Mouse (Mus musculus) intestine, postnatal 0 days (tissue): Measurements from ENCODE around the gene Atxn1. TPM values are rescaled to one million over a fixed set of nuclear protein-coding genes. Genes with fewer than 3 reads are reported as not detected.

Experiments used
- ATAC-seq: fragments of 200-750 bp; cut with Nextera tagmentation; 2 replicates; pipeline ENCODE4 v1.8.0; 2017; ENCODE audit warnings: mild to moderate bottlenecking, moderate TSS enrichment, moderate library complexity
- H3K27ac ChIP-seq: fragments of 300-500 bp; sonication (generic); 2 replicates; pipeline ENCODE4 v1.5.1; 2014; ENCODE audit warnings: mild to moderate bottlenecking, low read depth, low read length, moderate library complexity
- H3K27me3 ChIP-seq: fragments of 300-500 bp; sonication (generic); replicated peaks from 2 replicates; pipeline ENCODE4 v1.6.1; 2014; ENCODE audit warnings: low read length, mixed read lengths; ENCODE audit not compliant: control insufficient read depth, insufficient read depth
- H3K36me3 ChIP-seq: fragments of 300-500 bp; sonication (generic); 2 replicates; pipeline ENCODE4 v1.6.1; 2014; ENCODE audit warnings: mild to moderate bottlenecking, moderate library complexity; ENCODE audit not compliant: control insufficient read depth, insufficient read depth
- H3K4me1 ChIP-seq: fragments of 300-500 bp; sonication (generic); replicated peaks from 2 replicates; pipeline ENCODE4 v1.6.1; 2014; ENCODE audit warnings: antibody characterized with exemption, low read length, mixed read lengths; ENCODE audit not compliant: control insufficient read depth, insufficient read depth
- H3K4me2 ChIP-seq: fragments of 300-500 bp; sonication (generic); replicated peaks from 2 replicates; pipeline ENCODE4 v1.6.1; 2014; ENCODE audit warnings: low read depth, mild to moderate bottlenecking, moderate library complexity
- H3K4me3 ChIP-seq: fragments of 300-500 bp; sonication (generic); 2 replicates; pipeline ENCODE4 v1.5.1; 2014; ENCODE audit warnings: low read depth, low read length
- H3K9ac ChIP-seq: fragments of 300-500 bp; sonication (generic); 2 replicates; pipeline ENCODE4 v1.6.1; 2014; ENCODE audit warnings: mild to moderate bottlenecking, low read depth, low read length
- H3K9me3 ChIP-seq: fragments of 300-500 bp; sonication (generic); 2 replicates; pipeline ENCODE4 v1.6.1; 2016; ENCODE audit warnings: mixed run types; ENCODE audit not compliant: control insufficient read depth
- CTCF ChIP-seq: sonication (generic); IDR thresholded peaks from 2 replicates; pipeline ENCODE4 v1.5.1; 2016; ENCODE audit warnings: low read depth, mild to moderate bottlenecking, control low read depth, antibody characterized with exemption, moderate library complexity
- WGBS: fragments of 180-500 bp; shearing (Covaris S2); extraction: QIAGEN DNeasy Blood & Tissue Kit; methylation state at CpG from one replicate; pipeline ENCODE4 v1.1.7; 2014; 5-methylcytosine and 5-hydroxymethylcytosine counted together
- polyA plus RNA-seq: library from polyadenylated mRNA; unstranded; fragments of >200 nt; fragmentation: Nextera tagmentation; extraction: Ambion mirVana; gene quantifications from 2 replicates; pipeline ENCODE4 v1.2.1, GENCODE M21; 2015

The Atxn1 gene
- polyA plus RNA-seq, 1 experiment from 2014 or later = 6.1 TPM

DNA sequence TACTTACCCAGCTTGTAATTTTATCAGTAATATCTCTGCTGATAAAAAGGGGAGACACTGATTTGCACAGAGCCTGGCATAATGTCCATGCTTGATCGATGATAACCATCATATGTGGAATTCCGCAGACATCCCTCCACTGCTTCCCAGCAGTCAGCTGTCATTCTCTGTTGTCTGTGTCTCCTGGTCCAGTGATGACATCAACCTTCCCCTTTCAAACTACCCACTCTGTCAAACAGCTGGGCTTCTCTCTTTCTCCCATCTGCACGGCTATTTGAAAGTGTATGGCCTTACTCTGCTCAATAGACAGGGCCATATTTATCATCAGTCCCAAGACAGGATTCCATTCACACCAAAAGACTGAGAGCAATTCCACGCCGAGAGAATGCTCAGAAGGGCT is 387.4 kb downstream of the Atxn1 start:
- Histone ChIP-seq H3K27me3 (no peaks in the 10 kb centered on the region), H3K36me3 (no peaks in the 10 kb centered on the region), H3K9ac (no peak overlapping the region), H3K9me3 (no peaks in the 10 kb centered on the region), H3K4me2 (no peak overlapping the region), H3K4me1 (0 out of 2 replicates have a peak, but pooled peaks cover 2% of the 10 kb centered on the region), H3K27ac (no peak overlapping the region), H3K4me3 (no peak overlapping the region)
- 61% methylated on average over 5 of the region's 5 CpGs for WGBS
- ATAC-seq = no peak
- TF ChIP-seq CTCF = no peak

DNA sequence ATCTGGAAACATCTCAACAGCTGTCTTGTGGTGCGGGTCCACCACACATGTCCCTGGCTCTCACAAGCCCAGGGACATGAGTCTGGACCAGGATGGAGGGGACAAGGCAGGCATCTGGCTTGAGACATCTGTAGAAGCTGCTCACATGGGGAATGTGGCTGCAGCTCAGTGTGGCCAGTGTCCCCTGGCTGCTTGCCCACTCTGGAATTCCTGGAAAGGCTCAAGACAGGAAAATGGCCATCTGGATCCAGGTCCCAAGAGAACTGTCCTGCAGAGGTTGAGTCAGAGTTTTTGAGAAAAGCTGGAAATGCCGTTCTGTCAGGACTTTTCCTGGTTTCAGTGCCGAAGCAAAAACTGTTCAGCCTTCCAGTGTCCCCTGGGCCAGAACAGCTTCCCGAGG is 388.6 kb downstream of the Atxn1 start:
- Histone ChIP-seq H3K4me2 (no peak overlapping the region), H3K27ac (peak overlapping the region; percentile 46; the same call in 1 of the 2 replicates), H3K36me3 (no peaks in the 10 kb centered on the region), H3K9ac (no peak overlapping the region), H3K4me1 (0 out of 2 replicates have a peak, but pooled peaks cover 2% of the 10 kb centered on the region), H3K9me3 (no peaks in the 10 kb centered on the region), H3K27me3 (no peaks in the 10 kb centered on the region), H3K4me3 (no peak overlapping the region)
- TF ChIP-seq CTCF = no peak
- WGBS = 57% methylated on average over 4 of the region's 4 CpGs
- ATAC-seq = no peak

GRCm38 (mm10) chr13:45572768-45573167 is 392.0 kb downstream of the Atxn1 start:
- Histone ChIP-seq H3K27me3 (no peaks in the 10 kb centered on the region), H3K27ac (no peak overlapping the region), H3K4me1 (0 out of 2 replicates have a peak, but pooled peaks cover 2% of the 10 kb centered on the region), H3K36me3 (no peaks in the 10 kb centered on the region; the same call in 1 of the 2 replicates), H3K9ac (no peak overlapping the region), H3K4me2 (no peak overlapping the region), H3K4me3 (no peak overlapping the region), H3K9me3 (no peaks in the 10 kb centered on the region)
- ATAC-seq = no peak
- 28% methylated on average over 4 of the region's 4 CpGs for WGBS
- TF ChIP-seq CTCF = peak; percentile 80

DNA sequence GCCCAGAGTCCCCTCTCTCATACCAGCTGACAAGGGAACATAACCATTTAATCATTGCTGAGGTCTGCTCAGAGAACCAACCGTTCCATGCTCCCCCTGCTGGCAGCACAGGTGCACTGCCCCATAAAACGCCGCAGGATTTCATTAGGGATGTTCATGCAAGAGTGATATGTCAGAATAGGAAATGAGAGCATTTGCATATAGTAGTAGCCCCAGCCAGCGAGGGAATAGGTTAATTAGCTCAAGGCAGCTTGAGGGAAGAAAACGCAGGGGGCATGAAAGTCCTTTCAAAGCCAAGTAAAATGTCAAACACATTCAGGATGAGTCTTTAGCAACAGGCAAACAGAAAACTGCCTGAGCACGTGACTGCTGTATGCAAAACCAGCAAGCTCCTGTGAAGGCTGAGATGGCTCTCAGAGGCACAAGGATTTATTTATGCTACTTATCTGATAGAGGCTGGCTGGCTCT is 393.0 kb downstream of the Atxn1 start:
- H3K4me2 ChIP-seq = no peak overlapping the region
- H3K4me1 ChIP-seq = 0 out of 2 replicates have a peak, but pooled peaks cover 2% of the 10 kb centered on the region
- WGBS = 5% methylated on average over 6 of the region's 6 CpGs
- no peak overlapping the region for H3K4me3 ChIP-seq
- peaks cover 5% of the 10 kb centered on the region; the same call in 1 of the 2 replicates for H3K36me3 ChIP-seq
- no peaks in the 10 kb centered on the region for H3K9me3 ChIP-seq
- ATAC-seq = no peak
- peak; percentile 91 for TF ChIP-seq CTCF
- no peak overlapping the region for H3K9ac ChIP-seq
- no peak overlapping the region for H3K27ac ChIP-seq
- no peaks in the 10 kb centered on the region for H3K27me3 ChIP-seq

- no peaks in the 10 kb centered on the region for H3K27me3 ChIP-seq
- H3K4me1 ChIP-seq = no peaks in the 10 kb centered on the region
- no peak for TF ChIP-seq CTCF
- no peak for ATAC-seq
- no peak overlapping the region for H3K4me3 ChIP-seq
- H3K9me3 ChIP-seq = no peaks in the 10 kb centered on the region
- no peak overlapping the region for H3K9ac ChIP-seq
- H3K36me3 ChIP-seq = peaks cover 9% of the 10 kb centered on the region; the same call in 1 of the 2 replicates
- H3K4me2 ChIP-seq = no peak overlapping the region
- WGBS = 67% methylated on average over 7 of the region's 7 CpGs
- H3K27ac ChIP-seq = no peak overlapping the region
Observed at GRCm38 (mm10) chr13:45569932-45570331, 394.9 kb downstream of the Atxn1 start.

DNA sequence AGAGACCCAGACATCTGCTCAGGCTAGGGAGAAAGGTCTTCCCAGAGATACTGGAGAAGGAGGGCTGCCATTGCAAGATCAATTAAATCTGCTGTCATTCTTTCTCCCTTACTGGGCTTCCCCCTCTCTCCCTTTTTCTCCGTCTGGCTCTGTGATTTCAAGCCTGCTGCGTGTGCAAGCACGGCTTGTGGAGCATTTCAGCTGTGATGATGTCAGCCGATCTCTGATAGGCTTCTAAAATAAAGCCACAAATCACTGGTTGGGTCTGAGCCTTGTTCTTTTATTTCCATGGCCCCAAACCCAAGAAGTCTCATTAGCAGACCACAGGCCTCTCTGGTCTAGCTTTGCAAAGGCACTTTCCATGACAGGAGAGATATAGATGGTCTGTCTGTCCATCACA is 399.9 kb downstream of the Atxn1 start:
- WGBS = 69% methylated on average over 4 of the region's 4 CpGs
- Histone ChIP-seq H3K9me3 (no peaks in the 10 kb centered on the region), H3K27ac (no peak overlapping the region), H3K4me3 (no peak overlapping the region), H3K9ac (no peak overlapping the region), H3K4me1 (no peaks in the 10 kb centered on the region), H3K4me2 (no peak overlapping the region), H3K27me3 (no peaks in the 10 kb centered on the region), H3K36me3 (peaks cover 9% of the 10 kb centered on the region; the same call in 1 of the 2 replicates)
- ATAC-seq = no peak
- no peak for TF ChIP-seq CTCF
